Mouse (Mus musculus) adrenal gland, adult 8-10 months (tissue): ENCODE data around the gene Daxx. TPM values are rescaled to one million over a fixed set of nuclear protein-coding genes. Genes with fewer than 3 reads are reported as not detected.
"Not testable (repeated sequence)": the region's sequence is repeated elsewhere in the genome, so short reads cannot be mapped to it uniquely, and the experiment has no call there.

ENCODE experiments used
- DNase-seq: peaks from one replicate; pipeline ENCODE4 v3.0.0; 2022
- total RNA-seq, 4 experiments: library from RNA; stranded (reverse); gene quantifications; 2 replicates each; pipeline ENCODE4 v1.2.4; 2022

The Daxx gene
- total RNA-seq, 4 experiments from 2014 or later, result 30.2 to 36.2 (median 33.8) TPM

DNA sequence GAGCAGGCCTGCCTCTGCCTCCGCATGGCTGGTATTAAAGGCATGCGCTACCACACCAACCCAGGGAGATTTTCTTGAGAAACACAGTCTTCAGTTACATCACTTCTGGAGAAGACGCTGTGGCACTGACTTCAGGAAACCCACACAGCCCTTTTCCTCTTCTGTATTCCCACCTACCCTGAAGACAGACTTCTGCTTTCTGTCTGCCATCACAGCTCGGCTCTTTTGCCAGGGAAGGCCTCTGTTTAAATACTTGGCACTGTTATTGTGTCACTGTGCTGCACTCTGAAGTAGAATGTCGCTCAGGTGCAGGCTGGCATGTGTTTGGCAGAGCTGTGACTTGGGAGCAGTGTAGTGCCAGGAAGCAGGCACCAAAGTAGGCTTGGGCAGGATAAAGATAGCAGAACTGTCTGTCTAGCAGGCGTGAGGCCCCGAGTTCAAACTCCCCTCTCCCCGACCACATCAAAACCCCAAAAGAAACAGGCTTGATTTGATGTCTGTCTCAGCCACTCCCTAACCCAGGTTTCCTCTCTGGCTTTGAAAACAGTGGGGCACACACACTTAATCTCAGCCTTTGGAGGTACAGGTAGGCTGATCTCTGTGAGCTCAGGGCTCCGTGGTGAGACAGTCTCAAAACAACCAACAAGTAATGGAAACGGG lies 38.3 kb downstream of the Daxx start:
- DNase-seq, result no peak

DNA sequence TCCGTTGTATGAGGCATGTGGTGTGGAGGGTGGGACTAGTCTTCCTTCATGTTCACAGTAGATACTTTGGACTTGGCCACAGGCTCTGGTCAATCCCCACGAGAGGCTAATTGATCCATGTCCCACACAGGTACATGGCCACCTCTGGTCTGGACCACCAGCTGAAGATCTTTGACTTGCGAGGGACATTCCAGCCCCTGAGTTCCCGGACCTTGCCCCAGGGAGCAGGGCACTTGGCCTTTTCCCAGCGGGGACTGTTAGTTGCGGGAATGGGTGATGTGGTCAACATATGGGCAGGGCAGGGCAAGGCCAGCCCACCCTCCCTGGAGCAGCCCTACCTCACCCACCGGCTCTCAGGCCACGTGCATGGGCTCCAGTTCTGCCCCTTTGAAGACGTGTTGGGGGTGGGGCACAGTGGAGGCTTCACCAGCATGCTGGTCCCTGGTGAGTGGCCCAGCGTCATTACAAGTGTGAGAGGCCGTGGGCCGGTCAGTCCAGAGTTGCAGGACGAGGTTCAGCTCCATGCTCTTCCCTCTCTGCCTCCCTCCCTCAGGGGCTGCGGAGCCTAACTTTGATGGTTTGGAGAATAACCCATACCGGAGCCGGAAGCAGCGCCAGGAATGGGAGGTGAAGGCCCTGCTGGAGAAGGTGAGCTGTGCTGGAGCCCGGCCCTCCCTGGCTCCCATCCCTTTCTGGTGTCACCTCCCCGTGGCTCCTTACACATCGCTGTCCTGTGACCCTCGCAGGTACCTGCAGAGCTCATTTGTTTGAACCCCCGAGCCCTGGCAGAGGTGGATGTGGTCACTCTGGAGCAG lies 39.1 kb downstream of the Daxx start:
- no peak for DNase-seq

DNA sequence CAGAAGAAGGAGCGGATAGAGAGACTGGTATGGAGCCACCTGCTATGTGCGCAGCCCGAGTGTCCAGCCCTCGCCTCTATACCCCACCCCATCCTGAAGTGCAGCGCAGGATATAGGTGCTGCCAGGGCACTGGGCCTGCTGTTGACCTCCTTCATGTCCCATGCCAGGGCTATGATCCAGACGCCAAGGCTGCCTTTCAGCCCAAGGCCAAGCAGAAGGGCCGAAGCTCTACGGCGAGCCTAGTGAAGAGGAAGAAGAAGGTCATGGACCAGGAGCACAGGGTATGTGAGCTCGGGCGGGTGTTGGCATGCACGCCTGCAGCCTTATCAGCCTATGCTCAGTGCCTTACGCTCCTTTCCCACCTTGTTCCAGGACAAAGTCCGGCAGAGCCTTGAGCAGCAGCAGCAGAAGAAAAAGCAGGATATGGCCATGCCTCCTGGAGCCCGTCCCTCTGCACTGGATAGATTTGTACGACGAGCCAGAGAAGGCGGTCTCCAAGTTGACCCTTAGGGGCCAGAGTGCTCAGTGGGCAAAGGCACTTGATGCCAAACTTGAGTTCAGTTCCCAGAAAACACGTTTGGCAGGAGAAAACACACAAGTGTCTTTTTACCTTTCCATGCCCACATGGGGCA lies 39.8 kb downstream of the Daxx start:
- no peak for DNase-seq

DNA sequence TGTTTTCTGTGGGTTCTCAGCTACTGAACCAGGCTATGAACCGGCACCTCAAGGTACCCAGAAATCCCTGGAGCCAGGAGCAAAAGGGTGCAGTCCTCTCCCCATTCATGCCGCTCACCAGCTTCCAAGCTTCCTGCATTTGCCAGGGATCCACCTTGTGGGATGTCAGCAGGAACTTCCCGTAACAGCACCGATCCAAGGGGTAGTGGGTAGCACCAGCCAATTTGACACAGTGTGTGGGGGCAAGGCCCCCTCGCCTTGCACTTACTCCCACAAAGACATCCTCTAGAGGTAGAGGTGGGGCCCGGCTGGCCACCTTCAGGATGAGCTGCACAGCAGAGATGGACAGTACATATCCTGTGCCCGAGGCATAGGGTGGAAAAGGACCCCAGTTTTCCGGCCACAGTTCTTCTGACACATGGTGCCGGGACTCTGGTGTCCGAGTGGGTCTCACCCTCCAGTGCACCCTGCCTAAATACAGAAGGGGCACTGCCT lies 41.0 kb downstream of the Daxx start:
- no peak for DNase-seq

DNA sequence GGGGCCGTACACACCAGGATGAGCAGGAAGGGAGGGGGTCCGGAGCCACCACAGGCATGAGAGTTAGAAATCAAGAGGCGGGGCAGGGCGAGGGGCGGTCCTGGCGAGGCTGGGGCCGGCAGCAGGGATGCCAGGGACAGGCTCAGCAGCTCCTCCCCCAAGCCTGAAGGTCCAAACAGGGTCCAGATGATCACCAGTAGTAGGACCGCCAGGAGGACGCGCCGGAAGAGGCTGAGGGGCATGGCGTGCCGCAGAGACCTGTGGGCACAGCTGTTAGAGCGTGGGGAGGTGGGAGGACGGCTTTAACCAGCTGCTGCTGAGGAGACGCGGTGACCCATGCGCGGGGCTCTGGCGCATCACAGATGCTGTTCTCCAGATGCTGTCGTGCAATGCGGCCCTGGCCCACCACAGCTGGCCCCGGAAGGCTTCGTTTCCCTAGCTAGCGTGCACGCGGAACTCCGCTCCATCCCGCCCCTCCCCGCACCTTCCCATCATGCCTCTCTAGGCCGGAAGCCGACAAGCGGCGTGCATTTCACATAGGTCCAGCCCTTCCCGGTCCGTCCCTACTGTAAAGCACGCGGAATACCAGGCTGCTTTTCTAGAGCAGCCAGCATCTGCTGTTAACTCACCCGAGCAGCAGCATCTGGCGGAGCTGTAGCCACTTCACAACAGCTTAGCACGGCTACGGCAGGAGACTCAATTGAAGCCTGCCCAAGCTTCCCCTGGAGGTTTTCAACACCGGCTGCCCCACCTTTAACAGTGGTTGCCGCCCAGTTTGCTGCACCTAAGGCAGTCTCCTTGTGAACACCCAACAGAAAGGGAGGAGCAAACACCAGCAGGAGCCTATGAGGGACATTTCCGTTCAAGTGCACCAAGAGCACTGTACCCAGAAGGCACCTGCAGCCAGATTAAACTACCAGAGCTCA lies 42.1 kb downstream of the Daxx start, which contains the start of gene B3galt4:
B3galt4 (minus strand) TSS at position 468 of the 926 bp plus-strand sequence.
- peak; percentile 83 for DNase-seq

DNA sequence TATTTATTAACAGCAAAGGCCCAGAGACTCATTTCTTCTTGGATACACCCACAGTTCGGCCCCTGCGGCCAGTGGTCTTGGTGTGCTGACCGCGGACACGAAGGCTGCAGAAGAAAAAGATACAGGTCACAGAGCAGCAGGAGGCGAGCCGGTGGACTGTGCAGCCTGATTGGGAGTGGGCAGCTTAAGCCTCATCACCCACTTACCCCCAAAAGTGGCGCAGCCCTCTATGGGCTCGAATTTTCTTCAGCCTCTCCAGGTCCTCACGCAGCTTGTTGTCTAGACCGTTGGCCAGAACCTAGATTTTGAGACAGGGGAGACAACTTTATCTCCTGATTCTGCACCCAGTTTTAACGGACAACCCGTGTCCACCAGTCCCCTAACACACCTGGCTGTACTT lies 42.8 kb downstream of the Daxx start:
- not testable (repeated sequence) for DNase-seq

DNA sequence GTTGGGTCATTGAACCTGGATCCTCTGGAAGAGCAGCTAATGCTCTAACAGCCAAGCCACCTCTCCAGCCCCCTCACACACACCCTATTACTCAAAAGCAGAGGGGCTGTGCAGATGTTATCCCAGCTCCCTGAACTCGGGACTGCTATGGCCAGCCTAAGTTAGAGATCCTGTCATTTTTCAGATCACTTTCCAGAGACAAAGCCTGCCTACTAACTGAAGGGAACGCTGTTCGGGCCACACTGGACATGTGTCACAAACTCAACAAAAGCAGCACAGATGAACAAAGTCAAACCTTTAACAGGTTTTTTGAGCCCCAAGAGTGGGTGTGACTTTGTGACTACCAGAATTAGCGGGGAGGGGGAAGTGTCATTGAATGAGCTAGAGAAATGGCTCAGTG lies 43.7 kb downstream of the Daxx start:
- no peak for DNase-seq

DNA sequence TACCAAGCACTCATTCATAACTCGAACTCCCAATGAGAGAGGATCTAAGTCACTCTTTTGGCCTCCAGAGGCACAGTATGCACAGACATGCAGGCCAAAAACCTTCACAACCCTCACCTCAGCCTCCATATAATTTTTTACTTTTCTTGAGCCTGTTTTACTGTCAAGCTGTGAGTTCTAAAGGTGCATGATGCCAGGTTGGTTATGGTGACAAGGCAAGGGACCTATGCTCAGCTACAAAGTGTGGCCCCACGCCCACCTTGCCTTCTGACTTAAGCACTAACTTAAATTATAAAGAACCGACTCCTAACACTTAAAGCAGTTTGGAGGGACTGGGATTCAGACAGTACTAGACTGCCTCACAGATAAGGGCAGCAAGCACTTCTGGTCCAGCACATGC lies 44.1 kb downstream of the Daxx start:
- no peak for DNase-seq

DNA sequence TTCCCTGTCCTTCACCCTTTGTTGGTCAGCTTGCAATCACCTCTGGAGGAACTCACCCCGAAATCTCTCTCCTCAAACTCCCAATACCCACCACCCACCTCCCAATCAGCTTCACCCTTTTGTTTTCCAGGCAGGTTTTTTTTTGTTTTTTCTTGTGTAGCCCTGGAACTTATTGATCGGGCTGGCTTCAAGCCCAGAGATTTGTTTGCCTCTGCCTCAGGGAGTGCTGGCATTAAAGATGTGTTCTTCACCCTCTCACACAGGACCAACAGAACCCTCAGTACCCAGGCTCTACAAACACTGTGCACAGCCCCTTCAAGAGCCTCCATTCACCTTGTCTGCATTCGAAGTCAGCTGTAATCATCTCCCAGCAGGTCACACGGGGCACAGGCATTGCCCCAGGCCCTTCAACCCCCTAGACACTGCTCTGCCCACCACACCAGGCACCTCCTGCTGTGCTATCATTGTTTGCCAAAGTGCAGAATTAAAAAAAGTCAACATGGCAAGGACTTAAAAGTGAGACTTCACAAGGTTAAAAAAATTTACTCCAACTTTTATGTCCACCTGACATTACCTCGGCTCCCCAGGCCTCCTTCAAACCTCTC lies 44.8 kb downstream of the Daxx start:
- no peak for DNase-seq

DNA sequence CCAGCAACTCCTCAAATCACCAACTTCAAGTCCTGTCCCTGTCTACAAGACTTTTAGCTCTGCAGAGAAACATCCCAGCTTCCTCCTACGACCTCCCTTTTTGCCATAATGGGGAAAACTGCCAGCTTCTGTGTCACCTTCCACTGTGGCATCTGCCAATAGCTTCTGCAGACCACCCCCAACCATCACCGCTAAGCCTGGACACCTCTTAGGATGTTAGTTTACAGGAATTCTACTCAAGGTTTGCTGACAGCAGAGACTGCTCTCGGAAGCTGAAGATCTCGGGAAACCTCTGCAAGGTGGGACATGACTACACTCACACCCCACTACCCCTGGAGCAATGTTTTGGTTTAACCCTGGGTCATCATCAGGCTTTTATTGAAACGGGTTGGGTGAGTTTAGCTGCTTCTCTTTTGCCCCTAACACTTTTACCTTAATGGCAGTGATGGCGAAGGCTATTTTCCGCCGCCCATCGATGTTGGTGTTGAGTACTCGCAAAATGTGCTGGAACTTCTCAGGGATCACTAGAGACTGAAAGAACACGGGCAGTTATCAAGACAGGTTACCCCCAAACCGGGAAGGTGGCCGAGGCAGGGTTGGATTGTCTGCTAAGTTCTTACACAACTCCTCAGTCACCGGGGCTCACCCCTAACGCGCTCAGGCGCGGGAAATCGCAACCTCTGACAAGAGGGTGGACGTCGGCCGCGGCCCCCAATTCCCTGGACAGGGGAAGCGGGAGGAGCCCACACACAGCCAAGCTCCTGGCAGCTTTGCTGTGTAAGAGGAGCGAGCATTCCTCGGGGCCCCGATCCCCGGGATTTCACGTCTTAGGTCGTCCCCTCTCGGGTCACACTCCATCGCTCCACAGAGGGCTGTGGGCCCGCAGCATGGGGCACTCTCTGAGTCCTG lies 45.7 kb downstream of the Daxx start:
- DNase-seq, result no peak

DNA sequence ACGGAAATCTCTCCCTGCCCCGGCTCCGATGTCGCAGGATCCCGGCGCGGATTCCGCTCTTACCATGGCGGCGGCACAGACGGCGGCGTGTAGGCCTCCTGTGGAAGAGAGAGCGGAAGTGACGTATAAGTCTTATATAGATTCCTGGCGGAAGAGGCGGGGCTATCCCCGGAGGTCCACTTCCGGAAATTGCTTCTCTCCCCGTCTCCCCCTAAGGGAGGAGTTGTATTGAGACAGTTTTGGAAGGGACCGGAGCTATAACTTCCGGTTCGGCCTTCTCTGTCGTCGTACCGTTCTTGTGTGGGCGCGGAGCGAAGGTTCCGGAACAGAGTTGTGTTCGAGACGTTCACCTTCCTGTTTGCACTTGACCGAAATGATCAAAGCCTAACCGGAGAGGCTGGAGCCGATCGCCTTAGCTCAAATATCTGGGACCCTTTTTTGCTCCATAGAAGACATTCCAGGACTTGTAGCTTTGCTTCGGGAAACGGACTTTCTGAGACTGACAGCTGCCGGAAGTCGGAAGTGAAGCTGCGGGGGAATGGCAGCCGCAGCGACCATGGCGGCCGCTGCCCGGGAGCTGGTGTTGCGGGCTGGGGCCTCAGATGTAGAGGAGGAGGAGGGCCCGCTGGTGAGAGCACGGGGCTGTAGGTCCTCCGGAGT lies 46.5 kb downstream of the Daxx start, which contains the start of the genes Vps52 and Rps18:
Vps52 (plus strand) TSS at position 258 of the 660 bp plus-strand sequence.
Rps18 (minus strand) TSS at position 447 of the 660 bp plus-strand sequence.
- peak; percentile 96 for DNase-seq

DNA sequence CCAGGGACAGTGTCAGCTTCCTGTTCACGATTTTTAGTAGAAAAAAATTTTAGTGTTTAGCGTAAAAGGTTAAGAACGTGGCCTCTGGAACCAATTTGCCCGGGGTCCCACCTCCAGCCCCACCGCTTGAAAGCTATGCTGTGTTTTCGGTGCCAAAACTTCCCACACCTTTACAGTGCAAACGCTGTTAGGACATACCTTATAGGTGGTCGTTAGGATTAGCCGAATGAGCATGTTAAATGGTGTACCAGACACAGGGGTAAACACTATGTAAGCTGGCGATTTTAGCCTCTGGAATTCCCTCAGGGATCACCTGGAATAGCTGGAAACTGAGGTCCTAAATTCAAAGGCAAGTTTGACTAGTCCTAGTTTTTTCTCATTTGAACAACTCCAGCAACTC lies 47.1 kb downstream of the Daxx start:
- DNase-seq, result no peak

DNA sequence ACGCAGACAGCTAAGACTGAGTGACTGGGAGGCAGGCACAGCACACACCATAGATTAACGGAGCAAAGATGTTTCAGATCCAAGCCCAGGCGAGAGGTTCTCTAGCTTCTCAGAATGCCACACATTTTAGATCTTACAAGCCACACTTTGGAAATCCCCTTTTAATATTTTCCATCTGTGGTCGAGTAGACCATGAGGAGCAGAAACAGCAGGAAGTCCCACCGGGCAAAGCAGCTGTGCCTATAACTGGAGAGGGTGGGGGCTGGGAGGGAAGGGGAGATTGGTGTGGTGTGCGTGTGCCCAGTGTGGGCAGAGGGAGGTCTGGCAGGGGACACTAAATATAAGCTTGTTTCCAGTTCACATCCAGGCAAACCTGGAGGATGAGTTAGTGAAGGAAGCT lies 48.3 kb downstream of the Daxx start:
- no peak for DNase-seq

DNA sequence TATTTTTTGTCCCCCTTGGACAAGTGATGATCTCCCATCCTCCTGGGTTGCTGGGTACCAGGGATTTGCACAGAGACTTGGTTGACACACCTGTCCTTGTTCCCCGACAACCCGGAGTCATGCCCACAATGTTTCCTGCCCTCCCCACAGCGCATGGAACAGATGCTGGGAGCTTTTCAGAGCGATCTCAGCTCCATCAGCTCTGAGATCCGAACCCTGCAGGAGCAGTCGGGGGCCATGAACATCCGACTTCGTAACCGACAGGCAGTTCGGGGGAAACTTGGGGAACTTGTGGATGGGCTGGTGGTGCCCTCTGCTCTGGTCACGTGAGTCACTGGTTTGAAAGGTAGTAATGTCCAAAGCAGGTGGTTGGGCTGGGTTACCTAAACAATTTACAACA lies 49.2 kb downstream of the Daxx start:
- DNase-seq, result no peak

DNA sequence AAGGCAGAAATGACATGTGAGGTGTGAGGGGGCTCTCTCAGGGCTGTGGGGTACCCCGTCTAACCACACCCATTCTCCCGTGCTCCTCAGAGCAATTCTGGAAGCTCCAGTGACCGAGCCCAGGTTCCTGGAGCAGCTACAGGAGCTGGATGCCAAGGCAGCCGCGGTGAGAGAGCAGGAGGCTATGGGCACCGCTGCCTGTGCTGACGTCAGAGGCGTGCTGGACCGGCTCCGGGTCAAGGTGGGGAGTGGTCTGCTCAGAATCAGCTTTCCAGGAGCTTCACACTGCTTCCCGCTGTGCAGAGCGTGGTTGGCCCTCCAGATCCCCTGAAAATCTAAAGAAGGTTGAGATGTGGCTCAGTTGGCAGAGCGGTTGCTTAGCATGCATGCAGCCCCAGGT lies 49.9 kb downstream of the Daxx start:
- no peak for DNase-seq

DNA sequence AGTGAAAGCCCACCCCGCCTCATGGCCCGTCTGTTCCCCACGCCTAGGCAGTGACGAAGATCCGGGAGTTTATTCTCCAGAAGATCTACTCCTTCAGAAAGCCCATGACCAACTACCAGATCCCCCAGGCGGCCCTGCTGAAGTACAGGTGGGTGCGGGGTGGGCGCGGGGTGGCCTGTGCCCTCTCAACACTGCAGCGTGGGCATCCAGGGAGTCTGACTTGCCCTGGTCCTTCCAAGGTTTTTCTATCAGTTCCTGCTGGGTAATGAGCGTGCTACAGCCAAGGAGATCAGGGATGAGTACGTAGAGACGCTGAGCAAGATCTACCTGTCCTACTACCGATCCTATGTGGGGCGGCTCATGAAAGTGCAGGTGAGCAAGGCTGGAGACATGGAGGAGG lies 50.7 kb downstream of the Daxx start:
- no peak for DNase-seq

DNA sequence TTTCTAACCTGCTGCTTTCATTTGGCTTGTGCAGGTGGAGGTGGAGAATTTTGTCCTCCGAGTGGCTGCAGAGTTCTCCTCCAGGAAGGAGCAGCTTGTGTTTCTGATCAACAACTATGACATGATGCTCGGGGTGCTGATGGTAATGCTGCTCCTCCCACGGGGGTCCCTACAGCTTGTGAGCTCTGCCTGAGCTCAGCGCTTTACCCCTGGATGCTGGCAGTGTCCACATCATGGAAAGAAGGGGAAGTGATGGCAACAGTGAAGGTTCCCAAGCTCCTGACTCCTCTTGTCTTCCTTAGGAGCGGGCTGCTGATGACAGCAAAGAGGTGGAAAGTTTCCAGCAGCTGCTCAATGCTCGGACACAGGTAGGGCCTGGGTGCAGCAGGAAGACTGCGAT lies 53.7 kb downstream of the Daxx start:
- no peak for DNase-seq
